ENCODE assay signal across 15 mouse cellular contexts in genomic region chr8:122747825-122748224, GRCm38 (mm10).
"Had no signal": no experiment of that assay in that cellular context is flagged by ENCODE, and none has a peak within 500 bp of the region (broad histone marks: within the 10 kb centered on the region; RNA-seq: fewer than 3 reads in every experiment).

No protein-coding gene starts in this region.

- H3K4me1 ChIP-seq: stomach, embryonic 15.5 days had no signal

- H3K9me3 ChIP-seq: kidney, embryonic 15.5 days; limb, embryonic 13.5 days; stomach, embryonic 15.5 days had no signal

- DNase-seq: kidney, adult 2 months; kidney, postnatal 14 days; layer of hippocampus, adult 9-11 months; layer of hippocampus, postnatal 36 days; left cerebral cortex, postnatal 4 days; lung, adult 18-20 months; midbrain, embryonic 14.5 days; right cerebral cortex, postnatal 14 days; thymus, postnatal 36 days had no signal

- ATAC-seq: intestine, embryonic 16.5 days had no signal

- H3K9ac ChIP-seq: kidney, embryonic 15.5 days; limb, embryonic 13.5 days; liver, embryonic 14.5 days; stomach, embryonic 15.5 days had no signal

- H3K4me3 ChIP-seq: kidney, embryonic 15.5 days; limb, embryonic 13.5 days; myocyte; stomach, embryonic 15.5 days had no signal

- H3K4me2 ChIP-seq: kidney, embryonic 15.5 days; limb, embryonic 13.5 days; stomach, embryonic 15.5 days had no signal

- H3K27ac ChIP-seq: kidney, embryonic 15.5 days; limb, embryonic 13.5 days; liver, embryonic 14.5 days; stomach, embryonic 15.5 days had no signal

- H3K36me3 ChIP-seq: kidney, embryonic 15.5 days; limb, embryonic 13.5 days; stomach, embryonic 15.5 days had no signal
